Mouse (Mus musculus): ENCODE results near the gene Gm765.

Gene Gm765

DNA sequence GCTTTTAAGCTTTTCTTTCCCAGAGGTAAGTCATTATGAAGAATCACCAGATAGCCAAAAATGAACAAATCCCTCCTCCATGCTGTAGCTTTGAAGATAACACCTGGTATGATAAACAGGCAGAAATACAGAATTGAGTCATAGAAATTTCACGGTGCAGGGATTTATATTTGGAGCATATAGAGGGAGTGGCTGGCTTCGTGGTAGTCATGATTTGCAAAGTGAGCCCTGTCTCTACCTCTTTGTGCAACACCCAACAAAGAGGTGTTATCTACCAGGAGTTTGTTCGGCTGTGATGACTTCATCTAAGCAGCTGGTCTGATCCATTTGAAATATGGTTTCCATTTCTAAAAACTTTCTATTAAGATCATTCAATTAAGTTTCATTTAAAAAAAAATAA, 130.3 kb downstream of the Gm765 start:
- DNase-seq = no peak

DNA sequence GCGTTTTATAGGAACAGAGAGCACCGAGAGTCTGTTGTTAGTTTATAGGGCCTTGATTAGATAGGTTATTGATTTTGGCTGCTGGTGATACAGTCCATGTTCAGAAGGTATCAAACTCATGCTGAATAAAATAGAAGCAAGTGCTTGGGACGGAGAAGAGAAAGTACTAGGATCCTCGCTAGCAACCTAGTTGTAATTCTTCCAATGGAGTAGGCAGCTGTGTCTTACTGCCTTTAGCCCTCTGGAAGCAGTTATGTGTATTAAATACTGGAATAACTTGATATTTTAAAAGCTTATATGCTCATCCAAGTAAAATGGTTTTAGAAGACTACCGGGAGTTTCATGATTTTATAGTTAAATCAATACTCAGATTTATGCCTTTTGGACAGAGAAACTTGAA, 132.3 kb downstream of the Gm765 start:
- DNase-seq = no peak

GRCm38 (mm10) chr6:98208051-98208450, 134.5 kb downstream of the Gm765 start:
- DNase-seq = no peak

GRCm38 (mm10) chr6:98198706-98199105, 143.8 kb downstream of the Gm765 start:
- DNase-seq = no peak

DNA sequence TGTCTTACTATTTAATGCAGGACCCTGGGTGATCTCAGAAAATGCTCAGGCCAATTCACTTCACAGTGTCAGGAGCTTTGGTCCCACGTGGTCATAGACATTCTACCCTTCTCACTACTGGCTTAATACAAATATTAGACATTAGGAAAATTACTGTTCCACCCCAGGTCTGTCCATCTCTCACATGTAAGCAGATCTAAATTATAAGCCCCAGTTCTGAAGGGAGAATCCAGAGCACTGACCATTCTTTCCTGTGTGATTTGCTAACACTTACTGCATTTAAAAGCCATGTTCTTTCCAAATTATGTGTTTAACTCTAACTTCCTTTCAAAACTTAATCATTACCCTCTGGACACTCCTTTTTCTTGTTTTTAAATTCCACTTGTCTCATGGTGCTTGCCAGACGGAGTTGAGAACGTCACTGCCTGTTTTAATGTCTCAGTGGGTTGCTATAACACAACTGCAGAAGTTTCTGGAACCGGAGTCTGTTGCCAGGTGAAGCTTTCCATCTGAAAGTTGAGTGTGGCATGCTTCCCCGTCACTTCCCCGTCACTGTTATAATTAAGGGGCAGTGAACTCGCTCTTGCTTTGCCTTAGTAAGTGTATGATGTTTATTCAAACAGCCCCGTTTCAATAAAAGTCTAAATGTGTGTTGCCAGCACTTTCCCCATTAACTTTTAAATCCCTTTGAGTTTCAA, 151.7 kb downstream of the Gm765 start:
- DNase-seq = no peak
